Comparison of ENCODE assay signal across 8 mouse cellular contexts in genomic region chr12:28831066-28831733, GRCm38 (mm10).
A peak's percentile ranks its signal among the peaks of the same experiment; 100 is the strongest.
DNase-seq lines count a peak whose midpoint lies in the region; ATAC-seq and TF ChIP-seq lines count a peak whose summit lies in the region.

No protein-coding gene starts in this region.

- H3K36me3 ChIP-seq in MEL (ENCODE audit: control insufficient read depth in 1 of 2, insufficient read depth in 2 of 2, low read length in 2 of 2) = peaks cover 0 to 2% of the 10 kb centered on the region in 2 experiments; a peak in 2 of 4 replicates
- peaks cover 7% of the 10 kb centered on the region; the same call in 1 of the 2 replicates for H3K36me3 ChIP-seq in heart, embryonic 12.5 days

- no peak overlapping the region for H3K27ac ChIP-seq in MEL (ENCODE audit: control insufficient read depth, low read depth, low read length)
- H3K27ac ChIP-seq in heart, embryonic 12.5 days (ENCODE audit: poor library complexity, severe bottlenecking) = no peak overlapping the region

- no peaks in the 10 kb centered on the region for H3K4me1 ChIP-seq in MEL (ENCODE audit: control insufficient read depth in 1 of 2, insufficient read depth in 2 of 2, low read length in 2 of 2)
- 0 out of 2 replicates have a peak, but pooled peaks cover 4% of the 10 kb centered on the region for H3K4me1 ChIP-seq in heart, embryonic 12.5 days (replicated peaks)

- TF ChIP-seq POLR2A in MEL (IDR thresholded peaks at IDR 0.05; ENCODE audit: control insufficient read depth in 1 of 2, insufficient read depth in 1 of 2, low read depth in 1 of 2, low read length in 2 of 2, poor library complexity in 1 of 2) = no peak

- 30% methylated on average over 7 of the region's 7 CpGs for WGBS in heart, embryonic 12.5 days

- TF ChIP-seq CTCF in MEL (IDR thresholded peaks at IDR 0.05 in 2 of 3, conservative IDR thresholded peaks at IDR 0.05 in 1 of 3; ENCODE audit: control insufficient read depth in 1 of 3, insufficient read depth in 1 of 3, low read depth in 2 of 3, low read length in 3 of 3, poor library complexity in 1 of 3, severe bottlenecking in 1 of 3) = peak in 1 of 3 experiments; percentile 40; a peak in 2 of 6 replicates

- no peak overlapping the region for H3K9ac ChIP-seq in MEL (ENCODE audit: control insufficient read depth, low read depth, low read length, poor library complexity, severe bottlenecking)
- no peak overlapping the region for H3K9ac ChIP-seq in heart, embryonic 12.5 days

- peak; percentile 23 for TF ChIP-seq RAD21 in MEL (IDR thresholded peaks at IDR 0.05; ENCODE audit: low read depth, low read length)

- peak; percentile 52 for DNase-seq in CD4-positive, CD25-positive, alpha-beta regulatory T cell, adult 2 months (ENCODE audit: low read depth, low spot score)
- DNase-seq in MEL (ENCODE audit: low read depth, low spot score) = peak; percentile 68
- peak; percentile 62 to 73 for DNase-seq in cerebellum, postnatal 10 days
- peak; percentile 42 to 81 for DNase-seq in layer of hippocampus, adult 18-20 months (ENCODE audit: low spot score in 2 of 2)
- DNase-seq in telencephalon, adult 2 months (ENCODE audit: low read depth, low spot score) = peak; percentile 55

- no peaks in the 10 kb centered on the region for H3K27me3 ChIP-seq in MEL (ENCODE audit: control insufficient read depth in 1 of 2, insufficient read depth in 2 of 2, low read length in 2 of 2)
- no peaks in the 10 kb centered on the region for H3K27me3 ChIP-seq in heart, embryonic 12.5 days (replicated peaks)

- ATAC-seq in CD4-positive, CD25-positive, alpha-beta regulatory T cell, adult 4 months = no peak
- peak; percentile 66; the same call in 1 of the 2 replicates for ATAC-seq in heart, embryonic 12.5 days (ENCODE audit: insufficient number of reproducible peaks, low FRiP score)
- ATAC-seq in megakaryocyte progenitor cell, adult 5-6 weeks (replicated peaks; ENCODE audit: poor library complexity) = peak; percentile 75

- H3K4me3 ChIP-seq in MEL (ENCODE audit: control insufficient read depth in 1 of 2, insufficient read depth in 1 of 2, low read depth in 2 of 2, low read length in 2 of 2) = no peak overlapping the region
- H3K4me3 ChIP-seq in heart, embryonic 12.5 days = no peak overlapping the region

- no peaks in the 10 kb centered on the region for H3K79me2 ChIP-seq in MEL (ENCODE audit: control insufficient read depth, insufficient read depth, low read length, poor library complexity)

- no peak for TF ChIP-seq EP300 in MEL (IDR thresholded peaks at IDR 0.05; ENCODE audit: low read depth in 1 of 2, low read length in 2 of 2)

- no peak overlapping the region for H3K4me2 ChIP-seq in heart, embryonic 12.5 days

- H3K9me3 ChIP-seq in MEL (replicated peaks; ENCODE audit: insufficient read depth, low read length) = no peaks in the 10 kb centered on the region
- H3K9me3 ChIP-seq in heart, embryonic 12.5 days (replicated peaks) = no peaks in the 10 kb centered on the region

TF ChIP-seq in MEL, 35 proteins besides CTCF, POLR2A, EP300 and RAD21:
- TF ChIP-seq UBTF (IDR thresholded peaks at IDR 0.05; ENCODE audit: borderline replicate concordance, insufficient read depth, low read depth, low read length) (no peak), POLR2AphosphoS2 (IDR thresholded peaks at IDR 0.05; ENCODE audit: low read length) (no peak), MXI1 (IDR thresholded peaks at IDR 0.05; ENCODE audit: low read depth, low read length) (peak; percentile 61), MYB (IDR thresholded peaks at IDR 0.05; ENCODE audit: low read depth, low read length) (no peak), TCF12 (IDR thresholded peaks at IDR 0.05; ENCODE audit: low read depth, low read length) (no peak), SMC3 (IDR thresholded peaks at IDR 0.05; ENCODE audit: low read depth, low read length) (peak; percentile 44), SIN3A (IDR thresholded peaks at IDR 0.05; ENCODE audit: low read length) (peak; percentile 59; the same call in 1 of the 2 replicates)
